Mouse (Mus musculus): ENCODE results near the gene Nudt1. TPM values are rescaled to one million over a fixed set of nuclear protein-coding genes. Genes with fewer than 3 reads are reported as not detected.

The Nudt1 gene
- 20.0 TPM for polyA plus RNA-seq (2017; shearing (Covaris generic))

GRCm38 (mm10) chr5:140321042-140321755, at the start of gene Nudt1, which contains the start of gene Mad1l1:
TSS of gene Nudt1 (plus strand) at chr5:140321656.
TSS of gene Mad1l1 (minus strand) at chr5:140321552.

GRCm38 (mm10) chr5:140331615-140332512, 10.4 kb downstream of the Nudt1 start, which contains the start of gene Mrm2:
TSS of gene Mrm2 (minus strand) at chr5:140331898.

Other genes with a start within 250 kb of the Nudt1 start
- 29.0 TPM for gene Mad1l1, start 104 bp upstream of the Nudt1 start, polyA plus RNA-seq (2017; shearing (Covaris generic))
- gene Mrm2, start 10.2 kb downstream of the Nudt1 start, polyA plus RNA-seq (2017; shearing (Covaris generic)), result 15.9 TPM
- 1.4 TPM for gene Snx8, start 67.6 kb downstream of the Nudt1 start, polyA plus RNA-seq (2017; shearing (Covaris generic))
- gene Eif3b, start 97.7 kb downstream of the Nudt1 start, polyA plus RNA-seq (2017; shearing (Covaris generic)), result 225 TPM
- not detected for gene Gm4869, start 124.0 kb downstream of the Nudt1 start, polyA plus RNA-seq (2017; shearing (Covaris generic))
- 42.8 TPM for gene Chst12, start 183.9 kb downstream of the Nudt1 start, polyA plus RNA-seq (2017; shearing (Covaris generic))
- 4.6 TPM for gene Grifin, start 243.4 kb downstream of the Nudt1 start, polyA plus RNA-seq (2017; shearing (Covaris generic))

All from CD4-positive, CD25-positive, alpha-beta regulatory T cell (primary cell).